Mouse (Mus musculus) midbrain, embryonic 13.5 days (tissue): ENCODE results near the gene Ceacam2. TPM values are rescaled to one million over a fixed set of nuclear protein-coding genes. Genes with fewer than 3 reads are reported as not detected.
A peak's percentile ranks its signal among the peaks of the same experiment; 100 is the strongest.
"Not testable (repeated sequence)": the region's sequence is repeated elsewhere in the genome, so short reads cannot be mapped to it uniquely, and the experiment has no call there.

Experiments
- ATAC-seq: fragments of 200-750 bp; cut with Nextera tagmentation; 2 replicates; pipeline ENCODE4 v1.8.0; 2017; ENCODE audit warnings: mild to moderate bottlenecking, moderate TSS enrichment, moderate library complexity
- H3K27ac ChIP-seq: fragments of 300-500 bp; sonication (generic); 2 replicates; pipeline ENCODE4 v1.5.1; 2015; ENCODE audit warnings: inconsistent platforms, mild to moderate bottlenecking, moderate library complexity
- H3K27me3 ChIP-seq: fragments of 300-500 bp; sonication (generic); 2 replicates; pipeline ENCODE4 v1.6.1; 2015; ENCODE audit warnings: mild to moderate bottlenecking, inconsistent platforms
- H3K36me3 ChIP-seq: fragments of 300-500 bp; sonication (generic); 2 replicates; pipeline ENCODE4 v1.6.1; 2015; ENCODE audit warnings: mild to moderate bottlenecking, inconsistent platforms
- H3K4me1 ChIP-seq: fragments of 300-500 bp; sonication (generic); replicated peaks from 2 replicates; pipeline ENCODE4 v1.6.1; 2015; ENCODE audit warnings: inconsistent platforms
- H3K4me2 ChIP-seq: fragments of 300-500 bp; sonication (generic); replicated peaks from 2 replicates; pipeline ENCODE4 v1.6.1; 2015; ENCODE audit warnings: moderate library complexity, mild to moderate bottlenecking, inconsistent platforms
- H3K4me3 ChIP-seq: fragments of 300-500 bp; sonication (generic); replicated peaks from 2 replicates; pipeline ENCODE4 v1.5.1; 2015; ENCODE audit warnings: mild to moderate bottlenecking, inconsistent platforms
- H3K9ac ChIP-seq: fragments of 300-500 bp; sonication (generic); replicated peaks from 2 replicates; pipeline ENCODE4 v1.6.1; 2015; ENCODE audit warnings: mild to moderate bottlenecking, inconsistent platforms
- H3K9me3 ChIP-seq: fragments of 300-500 bp; sonication (generic); 2 replicates; pipeline ENCODE4 v1.6.1; 2016; ENCODE audit warnings: mild to moderate bottlenecking, inconsistent platforms
- WGBS: fragments of 180-500 bp; shearing (Covaris S2); methylation state at CpG from one replicate; pipeline ENCODE4 v1.1.7; 2015; 5-methylcytosine and 5-hydroxymethylcytosine counted together
- polyA plus RNA-seq: library from polyadenylated mRNA; unstranded; fragments of >200 nt; fragmentation: Nextera tagmentation; extraction: Ambion mirVana; gene quantifications from 2 replicates; pipeline ENCODE4 v1.2.1, GENCODE M21; 2015

The Ceacam2 gene
- polyA plus RNA-seq, 1 experiment from 2014 or later: not detected

DNA sequence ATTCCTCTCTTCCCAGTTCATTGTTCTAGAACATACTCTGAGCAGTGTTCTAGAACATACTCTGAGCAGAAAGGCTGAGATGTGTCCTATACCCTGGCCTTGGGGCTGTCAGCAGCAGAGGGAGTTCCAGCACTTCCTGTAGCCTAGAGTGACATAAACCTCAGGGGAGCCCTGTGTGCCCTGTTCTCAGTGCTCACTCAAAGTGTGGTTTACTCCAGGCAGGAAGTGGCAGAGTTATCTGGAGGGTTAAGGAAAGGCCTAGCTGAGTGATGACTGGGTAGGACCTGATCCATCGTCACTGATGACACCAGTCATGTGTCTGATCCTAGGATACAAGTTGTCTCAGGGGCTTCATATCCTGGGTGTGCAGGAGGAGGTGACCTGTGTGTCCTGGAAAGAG is 297 bp upstream of the Ceacam2 start:
- not testable (repeated sequence) for H3K9ac ChIP-seq, H3K36me3 ChIP-seq, H3K9me3 ChIP-seq, H3K4me3 ChIP-seq, H3K27me3 ChIP-seq, H3K4me2 ChIP-seq, H3K4me1 ChIP-seq, H3K27ac ChIP-seq, ATAC-seq
- WGBS: 100% methylated on average over 1 of the region's 1 CpGs

DNA sequence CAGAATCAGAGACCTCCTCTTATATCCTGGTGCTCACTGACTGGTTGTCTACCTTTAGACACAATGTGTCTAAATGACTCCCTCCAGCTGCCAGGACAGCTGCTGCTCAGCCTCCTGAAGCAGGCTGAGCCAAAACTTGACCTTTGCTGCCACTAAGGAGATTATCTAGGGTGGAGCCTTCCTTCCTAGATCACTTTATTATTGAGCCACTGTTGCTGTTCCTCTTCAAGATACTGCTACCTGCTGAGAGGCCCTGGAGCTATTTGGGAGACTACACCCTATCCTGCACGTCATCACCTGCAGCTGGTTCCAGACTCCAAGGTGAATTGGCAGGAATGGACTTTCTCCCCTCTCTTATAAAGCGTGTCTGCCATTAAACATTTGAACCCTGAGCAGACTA is 8.8 kb downstream of the Ceacam2 start:
- 76% methylated on average over 2 of the region's 2 CpGs for WGBS
- H3K27ac ChIP-seq: no peak overlapping the region
- no peaks in the 10 kb centered on the region; the same call in 1 of the 2 replicates for H3K9me3 ChIP-seq
- no peaks in the 10 kb centered on the region for H3K36me3 ChIP-seq
- ATAC-seq: no peak
- no peaks in the 10 kb centered on the region for H3K27me3 ChIP-seq
- no peak overlapping the region for H3K9ac ChIP-seq
- no peaks in the 10 kb centered on the region for H3K4me1 ChIP-seq
- no peak overlapping the region for H3K4me2 ChIP-seq
- no peak overlapping the region for H3K4me3 ChIP-seq

DNA sequence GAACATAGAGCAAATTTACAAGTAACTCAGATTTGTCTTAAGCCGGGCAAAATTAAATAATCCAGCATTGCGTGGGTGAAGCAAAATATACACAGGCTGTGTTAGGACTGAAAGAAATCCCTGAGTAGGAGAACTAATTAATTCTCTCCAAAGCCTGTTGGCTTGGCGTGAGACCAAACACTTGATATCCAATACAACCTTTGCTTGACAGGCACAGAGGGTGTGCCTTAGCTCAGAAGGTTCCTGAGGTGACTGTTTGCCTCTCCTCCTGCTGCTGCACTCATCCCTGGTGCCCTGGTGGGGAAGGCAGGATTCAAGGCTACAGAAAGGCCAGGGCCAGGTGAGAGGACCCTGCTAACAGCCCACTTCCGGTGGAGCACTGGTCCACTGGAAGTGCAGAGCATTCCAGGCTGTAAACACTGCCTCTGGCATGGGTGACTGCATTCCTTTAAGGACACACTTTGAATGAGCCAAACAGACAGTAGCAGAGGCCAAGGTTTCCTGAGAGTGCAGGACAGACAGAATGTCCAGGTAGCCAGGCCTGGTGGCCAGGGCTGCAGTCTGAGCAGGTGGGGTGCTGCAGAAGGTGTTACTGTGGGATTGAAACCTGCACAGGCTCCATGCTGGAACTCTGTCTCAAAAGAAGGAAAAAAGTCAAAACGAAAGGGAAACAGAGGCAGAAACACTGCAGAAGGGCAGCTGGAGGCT is 23.4 kb downstream of the Ceacam2 start:
- H3K36me3 ChIP-seq: not testable (repeated sequence)

DNA sequence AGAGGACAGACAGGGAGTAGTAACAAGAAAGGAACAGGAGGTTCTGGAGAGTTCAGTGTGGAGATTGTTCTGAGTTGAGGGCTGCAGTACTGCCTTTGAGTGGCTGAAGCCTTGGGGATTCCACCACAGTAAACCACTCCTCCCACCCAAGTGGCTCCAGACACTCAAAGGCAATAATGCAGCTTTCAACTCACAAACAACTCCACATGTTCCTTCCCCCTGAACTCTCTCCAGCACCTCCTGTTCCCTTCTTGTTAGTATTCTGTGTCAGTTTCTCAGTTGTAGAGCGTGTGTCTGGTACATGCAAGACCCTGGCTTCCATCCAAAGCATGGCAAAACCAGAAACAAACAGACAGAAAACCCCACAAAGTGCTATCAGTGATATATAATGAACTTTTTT is 24.0 kb downstream of the Ceacam2 start:
- not testable (repeated sequence) for H3K27ac ChIP-seq, H3K4me3 ChIP-seq, H3K36me3 ChIP-seq, H3K9me3 ChIP-seq, H3K4me1 ChIP-seq, H3K4me2 ChIP-seq, H3K27me3 ChIP-seq, H3K9ac ChIP-seq
- 48% methylated on average over 1 of the region's 1 CpGs for WGBS
- ATAC-seq: peak; percentile 67

More for the DNA sequence above, 23.4 kb downstream of the Ceacam2 start:
- not testable (repeated sequence) for H3K27me3 ChIP-seq, H3K4me2 ChIP-seq, H3K9ac ChIP-seq, H3K9me3 ChIP-seq, H3K27ac ChIP-seq, H3K4me3 ChIP-seq, H3K4me1 ChIP-seq
- WGBS: 53% methylated on average over 2 of the region's 5 CpGs
- ATAC-seq: peak; percentile 75

DNA sequence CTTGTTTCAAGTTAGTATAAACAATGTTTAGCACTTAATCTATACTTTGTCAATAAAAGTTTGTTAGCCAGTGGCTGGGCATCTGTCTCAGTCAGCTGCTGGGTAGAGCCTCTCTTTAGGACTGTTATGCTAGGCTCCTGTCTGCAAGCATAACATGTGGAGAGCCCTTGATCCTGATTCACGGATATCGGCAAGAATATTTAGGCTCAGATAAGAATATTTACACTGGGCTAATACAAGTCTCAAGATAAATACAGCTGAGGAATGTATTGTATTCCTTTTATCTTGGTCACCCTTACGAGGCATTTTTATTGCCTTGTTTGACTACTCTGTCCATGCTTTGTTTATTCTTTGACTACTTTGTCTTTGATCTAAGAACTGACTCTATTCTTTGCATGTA is 29.7 kb downstream of the Ceacam2 start:
- 73% methylated on average over 3 of the region's 3 CpGs for WGBS
- Histone ChIP-seq H3K9me3 (no peaks in the 10 kb centered on the region), H3K9ac (no peak overlapping the region), H3K4me1 (no peaks in the 10 kb centered on the region), H3K27me3 (no peaks in the 10 kb centered on the region), H3K27ac (no peak overlapping the region), H3K4me2 (no peak overlapping the region), H3K4me3 (no peak overlapping the region), H3K36me3 (no peaks in the 10 kb centered on the region)
- no peak for ATAC-seq

DNA sequence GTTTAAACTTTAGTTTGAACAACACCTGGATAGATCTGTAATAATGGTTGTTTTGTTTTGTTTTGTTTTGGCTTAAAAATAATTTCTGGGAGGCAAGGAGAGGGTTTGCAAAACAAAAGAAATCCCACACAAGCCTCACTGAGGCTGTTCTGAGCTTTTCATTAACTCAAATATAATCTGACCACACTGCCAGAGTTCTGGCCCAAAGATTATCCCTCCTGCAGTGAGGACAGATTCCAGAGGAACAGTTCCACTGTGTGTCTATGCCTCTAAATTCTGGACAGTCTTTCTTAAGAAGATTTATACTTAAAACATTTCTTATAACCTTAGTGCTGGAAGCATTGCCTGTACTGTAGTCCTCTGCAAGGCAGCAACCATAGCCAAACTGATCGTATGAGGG is 45.0 kb downstream of the Ceacam2 start:
- H3K4me1 ChIP-seq: no peaks in the 10 kb centered on the region
- H3K4me3 ChIP-seq: no peak overlapping the region
- no peak for ATAC-seq
- no peak overlapping the region for H3K9ac ChIP-seq
- WGBS: 93% methylated on average over 1 of the region's 1 CpGs
- H3K36me3 ChIP-seq: no peaks in the 10 kb centered on the region
- no peaks in the 10 kb centered on the region for H3K9me3 ChIP-seq
- H3K27me3 ChIP-seq: no peaks in the 10 kb centered on the region
- no peak overlapping the region for H3K4me2 ChIP-seq
- H3K27ac ChIP-seq: no peak overlapping the region

DNA sequence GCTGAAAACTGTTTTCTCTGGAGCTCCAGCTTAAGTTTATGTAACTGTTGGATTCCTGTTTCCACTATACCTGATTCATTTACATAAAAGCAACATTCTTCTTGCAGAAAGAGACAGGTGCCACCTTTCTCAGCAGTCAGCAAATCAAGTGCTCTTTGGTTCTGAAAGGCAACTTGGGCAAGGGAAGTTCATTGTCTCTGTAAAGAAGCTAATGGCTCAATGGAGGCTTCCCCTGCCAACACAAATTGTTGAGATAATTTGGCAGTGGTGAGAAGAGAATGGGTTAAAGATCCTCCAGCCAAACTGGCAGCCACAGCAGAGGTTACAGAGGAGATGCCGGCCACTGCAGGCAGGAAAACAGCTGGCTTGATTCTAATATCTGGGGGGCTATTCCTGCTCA is 49.0 kb downstream of the Ceacam2 start:
- no CpG with 5 or more reads among the region's 1 CpGs for WGBS
- ATAC-seq: not testable (repeated sequence)

DNA sequence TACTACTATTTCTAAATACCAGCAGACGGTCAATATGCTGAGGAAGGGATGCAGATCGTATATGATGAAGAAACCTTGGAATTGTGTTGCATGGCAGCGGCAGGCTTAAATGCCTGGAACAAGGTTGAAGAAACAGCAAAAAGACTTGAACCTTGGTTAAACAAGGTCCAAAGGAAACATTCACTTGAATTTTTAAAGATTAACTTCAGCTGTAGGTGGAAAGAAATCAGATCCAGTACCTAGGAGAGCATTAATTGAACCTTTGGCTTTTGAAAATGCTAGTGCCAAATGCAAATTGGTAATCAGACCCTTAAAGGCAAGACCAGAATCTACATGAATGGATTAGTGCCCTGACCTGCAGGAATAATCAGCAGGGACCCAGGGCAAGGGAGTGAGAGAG is 50.3 kb downstream of the Ceacam2 start:
- 92% methylated on average over 3 of the region's 3 CpGs for WGBS
- H3K27me3 ChIP-seq, H3K36me3 ChIP-seq, H3K27ac ChIP-seq, ATAC-seq, H3K9ac ChIP-seq, H3K4me2 ChIP-seq, H3K4me3 ChIP-seq, H3K9me3 ChIP-seq, H3K4me1 ChIP-seq: not testable (repeated sequence)

More for the DNA sequence above, 49.0 kb downstream of the Ceacam2 start:
- H3K36me3 ChIP-seq, H3K27me3 ChIP-seq, H3K4me2 ChIP-seq, H3K27ac ChIP-seq, H3K9me3 ChIP-seq, H3K4me1 ChIP-seq, H3K9ac ChIP-seq, H3K4me3 ChIP-seq: not testable (repeated sequence)

DNA sequence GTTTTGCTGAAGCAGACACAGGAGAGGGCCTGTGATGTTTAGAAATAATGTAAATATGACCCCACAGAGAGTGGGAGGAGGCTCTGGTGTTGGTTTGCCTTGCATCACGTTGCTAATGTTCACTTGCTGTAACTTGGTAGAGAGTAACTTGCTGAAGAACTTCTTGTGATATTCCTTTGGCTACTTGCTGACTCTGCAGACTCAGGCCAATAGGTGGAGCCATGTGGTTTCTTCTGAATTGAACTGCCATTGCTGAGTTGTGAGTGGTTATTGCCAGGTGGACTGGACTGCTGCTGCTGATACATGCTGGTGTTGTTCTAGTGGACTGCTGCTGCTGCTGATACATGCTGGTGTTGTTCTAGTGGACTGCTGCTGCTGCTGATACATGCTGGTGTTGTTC is 53.5 kb downstream of the Ceacam2 start:
- no peaks in the 10 kb centered on the region for H3K27me3 ChIP-seq
- no peak for ATAC-seq
- H3K27ac ChIP-seq: no peak overlapping the region
- no peaks in the 10 kb centered on the region for H3K4me1 ChIP-seq
- H3K9me3 ChIP-seq: no peaks in the 10 kb centered on the region
- H3K36me3 ChIP-seq: no peaks in the 10 kb centered on the region
- 3% methylated on average over 1 of the region's 1 CpGs for whole genome bisulfite sequencing
- no peak overlapping the region for H3K9ac ChIP-seq
- H3K4me2 ChIP-seq: no peak overlapping the region
- no peak overlapping the region for H3K4me3 ChIP-seq

DNA sequence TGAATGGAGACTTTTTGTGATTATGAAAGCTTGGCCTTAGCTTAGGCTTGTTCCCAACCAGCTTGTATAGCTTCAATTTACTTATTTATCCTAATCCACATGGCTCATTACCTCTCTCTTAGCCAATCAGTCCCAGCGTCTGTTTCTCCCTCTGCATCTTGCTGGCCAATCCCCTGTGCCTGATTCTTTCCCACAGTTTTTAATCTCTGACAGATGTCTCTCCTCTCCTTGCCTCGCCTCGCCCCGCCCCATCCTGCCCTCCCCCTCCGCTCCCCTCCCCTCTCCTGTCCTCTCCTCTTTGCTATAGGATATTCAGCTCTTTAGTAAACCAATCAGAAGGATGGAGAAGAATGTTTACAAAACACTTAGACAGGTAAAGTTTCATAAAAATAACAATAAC is 54.6 kb downstream of the Ceacam2 start:
- ATAC-seq: no peak
- WGBS: 58% methylated on average over 5 of the region's 5 CpGs

DNA sequence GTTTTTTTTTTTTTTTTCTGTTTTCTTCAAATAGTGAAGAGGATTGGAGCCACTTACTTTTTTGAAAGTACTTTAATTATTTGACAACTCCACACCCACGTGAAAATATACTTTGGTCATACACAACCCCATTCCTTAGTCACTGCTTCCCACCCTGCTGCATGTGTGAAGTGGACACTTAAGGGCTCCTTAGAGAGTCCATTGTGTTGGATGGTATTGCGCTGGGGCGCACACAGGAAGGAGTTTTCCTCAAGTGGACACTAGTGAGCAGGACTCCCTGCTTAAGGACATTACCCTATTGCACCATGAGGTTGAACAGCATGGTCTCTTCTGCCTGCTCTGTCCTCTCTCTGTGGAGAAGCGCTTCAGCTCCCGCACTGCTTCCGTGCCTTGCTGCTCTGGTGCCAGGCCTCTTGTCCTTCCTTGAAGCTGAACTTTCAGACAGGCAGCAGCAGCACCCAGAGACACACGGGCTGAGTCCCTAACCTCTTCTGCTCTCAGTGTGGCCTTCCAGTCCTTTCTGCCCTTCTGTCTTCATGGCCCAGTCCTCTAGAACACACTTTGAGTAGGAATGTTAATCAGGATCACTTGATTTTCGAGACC is 56.4 kb downstream of the Ceacam2 start:
- no peak overlapping the region for H3K4me3 ChIP-seq
- no peaks in the 10 kb centered on the region for H3K36me3 ChIP-seq
- H3K27ac ChIP-seq: no peak overlapping the region
- 76% methylated on average over 8 of the region's 8 CpGs for WGBS
- no peak overlapping the region for H3K4me2 ChIP-seq
- no peaks in the 10 kb centered on the region for H3K27me3 ChIP-seq
- no peak for ATAC-seq
- H3K9ac ChIP-seq: no peak overlapping the region
- no peaks in the 10 kb centered on the region for H3K4me1 ChIP-seq
- no peaks in the 10 kb centered on the region for H3K9me3 ChIP-seq

More for the DNA sequence above, 54.6 kb downstream of the Ceacam2 start:
- Histone ChIP-seq H3K4me1 (no peaks in the 10 kb centered on the region), H3K27ac (no peak overlapping the region), H3K9ac (no peak overlapping the region), H3K36me3 (no peaks in the 10 kb centered on the region), H3K9me3 (no peaks in the 10 kb centered on the region), H3K27me3 (no peaks in the 10 kb centered on the region), H3K4me3 (no peak overlapping the region), H3K4me2 (no peak overlapping the region)

DNA sequence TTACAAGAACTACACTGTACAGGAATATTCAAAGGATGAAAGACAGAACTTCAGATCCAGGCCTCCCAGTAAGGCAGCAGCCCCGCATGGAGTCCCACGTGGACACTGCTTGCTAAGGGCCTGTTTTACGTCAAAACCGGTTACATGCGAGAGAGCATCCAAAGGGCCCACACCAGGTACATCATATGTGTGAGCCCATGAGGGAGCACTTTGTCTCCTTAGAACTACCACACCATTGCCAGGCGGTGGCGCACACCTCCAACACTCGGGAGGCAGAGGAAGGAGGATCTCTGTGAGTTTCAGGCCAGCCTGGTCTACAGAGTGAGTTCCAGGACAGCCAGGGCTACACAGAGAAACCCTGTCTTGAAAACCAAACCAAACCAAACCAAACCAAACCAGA is 58.9 kb downstream of the Ceacam2 start:
- WGBS: 68% methylated on average over 8 of the region's 8 CpGs
- not testable (repeated sequence) for H3K9me3 ChIP-seq

DNA sequence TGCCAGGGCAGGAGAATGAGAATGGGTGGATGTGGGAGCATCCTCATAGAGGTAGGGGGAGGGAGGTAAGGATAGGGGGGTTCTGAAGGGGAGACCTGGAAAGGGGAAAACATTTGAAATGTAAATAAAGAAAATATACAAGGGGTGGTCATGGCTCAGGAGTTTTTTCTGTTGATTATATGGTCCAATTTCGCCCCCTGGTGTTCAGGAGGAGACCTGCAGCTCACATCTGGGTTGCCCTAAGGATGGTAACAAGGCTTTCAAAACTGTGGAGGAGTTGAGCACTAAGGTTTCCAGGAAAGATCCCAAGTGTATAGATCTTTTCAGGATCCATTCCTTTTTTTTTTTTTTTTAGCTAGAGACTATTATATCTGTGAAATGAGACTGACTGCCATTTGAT is 60.2 kb downstream of the Ceacam2 start:
- no peaks in the 10 kb centered on the region for H3K36me3 ChIP-seq
- no peak overlapping the region for H3K4me2 ChIP-seq
- no peak overlapping the region for H3K4me3 ChIP-seq
- 3% methylated on average over 1 of the region's 1 CpGs for WGBS
- no peak overlapping the region for H3K27ac ChIP-seq
- no peaks in the 10 kb centered on the region for H3K4me1 ChIP-seq
- ATAC-seq: no peak
- H3K9me3 ChIP-seq: no peaks in the 10 kb centered on the region
- H3K9ac ChIP-seq: no peak overlapping the region
- H3K27me3 ChIP-seq: no peaks in the 10 kb centered on the region

More for the DNA sequence above, 58.9 kb downstream of the Ceacam2 start:
- H3K36me3 ChIP-seq, H3K27me3 ChIP-seq, H3K27ac ChIP-seq, H3K4me1 ChIP-seq, H3K4me3 ChIP-seq, ATAC-seq, H3K4me2 ChIP-seq, H3K9ac ChIP-seq: not testable (repeated sequence)
